Mouse (Mus musculus) intestine, embryonic 14.5 days (tissue): ENCODE results near the gene Aff3. TPM values are rescaled to one million over a fixed set of nuclear protein-coding genes. Genes with fewer than 3 reads are reported as not detected.

Experiments
- ATAC-seq: fragments of 200-750 bp; cut with Nextera tagmentation; replicated peaks from 2 replicates; pipeline ENCODE4 v1.8.0; 2017; ENCODE audit warnings: low read depth, moderate number of reproducible peaks, moderate TSS enrichment, moderate library complexity; ENCODE audit not compliant: low FRiP score, low TSS enrichment
- DNase-seq: peaks from one replicate; pipeline ENCODE4 v3.0.0-alpha.2; 2018; ENCODE audit warnings: low spot score
- H3K27ac ChIP-seq: fragments of 300-500 bp; sonication (generic); 2 replicates; pipeline ENCODE4 v1.5.1; 2014; ENCODE audit warnings: low read depth, mild to moderate bottlenecking, control low read depth
- H3K27me3 ChIP-seq: fragments of 300-500 bp; sonication (generic); replicated peaks from 2 replicates; pipeline ENCODE4 v1.6.1; 2014; ENCODE audit warnings: low read length, control low read depth; ENCODE audit not compliant: control insufficient read depth, insufficient read depth
- H3K36me3 ChIP-seq: fragments of 300-500 bp; sonication (generic); 2 replicates; pipeline ENCODE4 v1.6.1; 2014; ENCODE audit warnings: low read length, control low read depth; ENCODE audit not compliant: control insufficient read depth, insufficient read depth
- H3K4me1 ChIP-seq: fragments of 300-500 bp; sonication (generic); replicated peaks from 2 replicates; pipeline ENCODE4 v1.6.1; 2014; ENCODE audit warnings: low read length, control low read depth, mixed read lengths; ENCODE audit not compliant: control insufficient read depth, insufficient read depth
- H3K4me2 ChIP-seq: fragments of 300-500 bp; sonication (generic); 2 replicates; pipeline ENCODE4 v1.6.1; 2014; ENCODE audit warnings: low read length
- H3K4me3 ChIP-seq: fragments of 300-500 bp; sonication (generic); 2 replicates; pipeline ENCODE4 v1.5.1; 2014; ENCODE audit warnings: low read depth, low read length, control low read depth, mixed read lengths
- H3K9ac ChIP-seq: fragments of 300-500 bp; sonication (generic); 2 replicates; pipeline ENCODE4 v1.6.1; 2014; ENCODE audit warnings: mild to moderate bottlenecking, low read length
- H3K9me3 ChIP-seq: fragments of 300-500 bp; sonication (generic); 2 replicates; pipeline ENCODE4 v1.6.1; 2016; ENCODE audit warnings: low read length, control low read depth; ENCODE audit not compliant: control insufficient read depth
- WGBS: fragments of 180-500 bp; shearing (Covaris S2); extraction: QIAGEN DNeasy Blood & Tissue Kit; methylation state at CpG from one replicate; pipeline ENCODE4 v1.1.7; 2014; 5-methylcytosine and 5-hydroxymethylcytosine counted together
- polyA plus RNA-seq: library from polyadenylated mRNA; unstranded; fragments of >200 nt; fragmentation: Nextera tagmentation; extraction: Ambion mirVana; gene quantifications from 2 replicates; pipeline ENCODE4 v1.2.1, GENCODE M21; 2014

Gene Aff3
- polyA plus RNA-seq, 1 experiment from 2014 or later, result 8.6 TPM

DNA sequence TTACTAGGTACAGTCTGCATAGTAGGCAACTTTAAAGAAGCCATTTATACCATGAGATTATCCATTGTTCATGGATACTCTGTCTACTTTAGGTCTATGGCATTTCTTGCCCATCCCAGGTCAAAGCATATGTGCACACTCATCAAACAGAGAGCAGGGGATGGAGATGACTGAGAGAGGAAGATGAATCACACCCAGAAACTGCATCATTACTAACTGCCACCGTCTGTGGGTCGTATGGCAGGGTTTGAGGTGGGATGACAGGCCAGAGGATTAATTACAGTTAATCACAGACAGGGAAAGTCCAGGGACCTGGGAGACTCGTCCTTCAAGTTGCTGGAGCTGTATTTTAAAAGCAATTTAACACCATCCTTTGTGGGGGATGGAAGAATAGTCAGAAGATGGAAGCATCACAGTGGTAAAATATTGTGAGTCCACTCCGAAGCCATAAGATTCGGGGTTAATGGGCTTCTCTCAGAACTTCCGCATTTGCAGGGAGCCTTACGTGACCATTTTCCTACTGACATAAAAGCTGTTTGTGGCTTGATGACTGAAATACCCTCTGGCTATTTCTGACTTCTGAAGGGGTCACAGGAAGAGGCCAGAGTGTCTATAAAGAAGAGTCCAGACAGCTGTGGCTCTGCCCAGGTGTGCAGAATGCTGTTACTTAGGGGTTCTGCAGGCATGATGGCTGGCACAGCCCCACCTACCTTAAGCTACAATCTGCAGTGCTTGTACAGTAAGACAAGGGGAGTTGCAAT is 427.5 kb downstream of the Aff3 start:
- H3K27ac ChIP-seq, result no peak overlapping the region
- 66% methylated on average over 7 of the region's 7 CpGs for WGBS
- no peak overlapping the region for H3K4me2 ChIP-seq
- no peaks in the 10 kb centered on the region for H3K36me3 ChIP-seq
- no peak for ATAC-seq
- H3K27me3 ChIP-seq, result no peaks in the 10 kb centered on the region
- no peaks in the 10 kb centered on the region for H3K9me3 ChIP-seq
- H3K4me1 ChIP-seq, result peaks cover 9% of the 10 kb centered on the region
- H3K4me3 ChIP-seq, result no peak overlapping the region
- DNase-seq, result no peak
- no peak overlapping the region for H3K9ac ChIP-seq

DNA sequence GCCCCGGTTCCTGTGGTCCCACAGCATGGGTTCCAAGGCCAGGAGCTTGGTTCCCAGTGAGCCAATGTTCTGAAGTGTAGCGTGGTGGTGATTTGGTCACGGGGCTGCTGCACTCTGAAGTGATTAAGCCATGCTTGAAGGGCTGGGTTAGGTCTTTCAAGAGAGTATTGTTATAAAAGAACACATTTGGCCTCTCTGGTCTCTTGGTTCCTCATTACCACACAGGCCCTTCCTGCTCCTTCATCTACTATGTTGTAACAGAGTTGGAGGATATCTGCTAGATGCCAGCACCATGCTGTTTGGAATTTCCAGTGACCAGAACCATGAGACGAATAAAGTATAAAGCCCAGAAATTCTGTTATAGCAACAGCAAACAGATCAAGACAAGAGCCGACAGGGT is 431.6 kb downstream of the Aff3 start:
- Histone ChIP-seq H3K9me3 (no peaks in the 10 kb centered on the region), H3K27ac (no peak overlapping the region), H3K9ac (no peak overlapping the region), H3K4me3 (no peak overlapping the region), H3K27me3 (no peaks in the 10 kb centered on the region), H3K4me1 (no peaks in the 10 kb centered on the region), H3K36me3 (no peaks in the 10 kb centered on the region), H3K4me2 (no peak overlapping the region)
- WGBS, result 94% methylated on average over 5 of the region's 5 CpGs
- ATAC-seq (no peak), DNase-seq (no peak)

DNA sequence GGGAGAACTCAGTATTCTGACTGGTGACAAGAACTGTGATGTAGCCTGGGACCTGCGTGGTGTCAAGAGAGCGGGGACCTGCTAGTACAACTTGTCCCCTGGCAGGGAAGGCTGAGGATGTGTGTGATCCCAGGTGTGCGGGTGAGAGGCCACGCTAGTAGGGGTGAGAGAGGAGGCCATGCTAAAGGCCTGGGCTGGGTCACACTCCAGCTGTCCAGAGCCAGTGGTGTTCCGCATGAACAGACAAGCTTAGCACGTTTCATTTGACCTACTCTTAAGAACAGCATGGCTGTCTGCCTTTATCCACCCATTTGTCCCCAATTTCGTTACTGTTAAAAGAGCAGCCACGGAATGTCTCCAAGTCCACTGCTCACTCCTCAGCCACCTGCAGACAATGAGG is 434.7 kb downstream of the Aff3 start:
- no peak overlapping the region for H3K4me2 ChIP-seq
- H3K27ac ChIP-seq, result no peak overlapping the region
- DNase-seq, result no peak
- ATAC-seq, result no peak
- H3K4me3 ChIP-seq, result no peak overlapping the region
- H3K9me3 ChIP-seq, result peaks cover 14% of the 10 kb centered on the region
- 90% methylated on average over 8 of the region's 8 CpGs for WGBS
- no peaks in the 10 kb centered on the region for H3K36me3 ChIP-seq
- H3K27me3 ChIP-seq, result no peaks in the 10 kb centered on the region
- H3K4me1 ChIP-seq, result no peaks in the 10 kb centered on the region
- H3K9ac ChIP-seq, result no peak overlapping the region

DNA sequence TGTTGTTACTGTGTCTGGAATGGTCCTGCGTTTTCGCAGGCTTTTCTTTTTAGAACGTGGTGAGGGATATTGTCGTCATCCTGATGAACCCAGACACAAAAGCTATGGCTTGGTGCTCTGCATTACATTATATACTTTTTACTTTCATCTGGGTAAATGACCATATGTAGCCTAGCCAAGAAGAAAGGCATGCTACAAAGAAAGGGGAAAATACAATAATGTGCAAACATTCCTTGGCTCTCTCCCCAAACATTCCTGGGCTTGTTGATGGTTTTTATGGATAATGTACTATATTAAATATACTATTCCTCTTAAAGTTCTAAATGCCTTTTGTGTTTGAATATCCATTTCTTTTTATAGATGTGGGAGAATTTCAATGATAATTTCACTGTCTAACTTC is 435.9 kb downstream of the Aff3 start:
- DNase-seq, result no peak
- H3K36me3 ChIP-seq, result no peaks in the 10 kb centered on the region
- H3K4me2 ChIP-seq, result no peak overlapping the region
- no peak overlapping the region for H3K4me3 ChIP-seq
- no peaks in the 10 kb centered on the region for H3K27me3 ChIP-seq
- H3K4me1 ChIP-seq, result no peaks in the 10 kb centered on the region
- ATAC-seq, result no peak
- no peak overlapping the region for H3K9ac ChIP-seq
- WGBS, result 86% methylated on average over 4 of the region's 4 CpGs
- H3K9me3 ChIP-seq, result peaks cover 22% of the 10 kb centered on the region
- no peak overlapping the region for H3K27ac ChIP-seq

DNA sequence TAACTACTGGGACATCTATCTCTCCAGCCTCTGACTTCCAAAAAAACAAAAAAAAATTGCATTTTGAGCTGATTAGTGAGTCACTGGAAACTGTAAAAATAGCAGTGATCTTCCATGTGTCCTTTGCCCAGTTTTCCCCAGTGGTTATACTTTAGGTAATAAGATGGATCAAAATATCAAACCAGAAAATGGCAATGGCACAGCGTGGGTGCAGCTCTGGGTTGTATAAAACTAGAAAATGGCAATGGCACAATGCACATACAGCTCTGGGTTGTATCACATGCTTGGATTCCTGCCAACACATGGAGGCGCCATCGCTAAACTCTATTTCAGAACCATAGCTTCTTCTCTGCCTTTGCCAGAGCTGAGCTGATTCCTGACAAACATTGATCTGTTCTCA is 439.6 kb downstream of the Aff3 start:
- no peak overlapping the region for H3K4me3 ChIP-seq
- H3K9me3 ChIP-seq, result peaks cover 22% of the 10 kb centered on the region
- ATAC-seq (no peak), DNase-seq (no peak)
- WGBS, result 98% methylated on average over 3 of the region's 3 CpGs
- H3K4me1 ChIP-seq, result no peaks in the 10 kb centered on the region
- no peaks in the 10 kb centered on the region for H3K27me3 ChIP-seq
- no peaks in the 10 kb centered on the region for H3K36me3 ChIP-seq
- no peak overlapping the region for H3K4me2 ChIP-seq
- H3K27ac ChIP-seq, result no peak overlapping the region
- H3K9ac ChIP-seq, result no peak overlapping the region

DNA sequence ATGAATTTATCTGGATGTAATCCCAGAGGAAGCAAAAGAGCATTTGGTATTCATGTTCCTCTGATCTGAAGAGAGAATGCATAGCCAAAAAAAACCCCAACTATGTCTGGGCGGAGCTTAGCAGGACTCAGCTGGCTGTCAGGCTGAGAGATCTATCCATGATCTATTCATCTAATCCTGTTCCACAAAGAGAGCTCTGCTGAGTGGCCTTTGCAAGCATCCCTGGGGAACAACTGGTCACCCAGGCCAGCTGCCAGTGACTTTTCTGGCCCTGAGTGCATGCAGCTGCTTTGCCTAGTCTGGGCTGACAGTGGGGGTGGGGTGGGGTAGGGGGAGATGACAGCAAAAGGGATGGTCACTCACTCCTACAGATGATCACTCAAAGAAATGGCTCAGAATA is 442.6 kb downstream of the Aff3 start:
- no peak overlapping the region for H3K9ac ChIP-seq
- H3K9me3 ChIP-seq, result peaks cover 22% of the 10 kb centered on the region
- no peak overlapping the region for H3K27ac ChIP-seq
- WGBS, result 95% methylated on average over 1 of the region's 1 CpGs
- ATAC-seq (no peak), DNase-seq (no peak)
- no peaks in the 10 kb centered on the region for H3K27me3 ChIP-seq
- peaks cover 5% of the 10 kb centered on the region for H3K4me1 ChIP-seq
- no peak overlapping the region for H3K4me3 ChIP-seq
- H3K36me3 ChIP-seq, result no peaks in the 10 kb centered on the region
- H3K4me2 ChIP-seq, result no peak overlapping the region

DNA sequence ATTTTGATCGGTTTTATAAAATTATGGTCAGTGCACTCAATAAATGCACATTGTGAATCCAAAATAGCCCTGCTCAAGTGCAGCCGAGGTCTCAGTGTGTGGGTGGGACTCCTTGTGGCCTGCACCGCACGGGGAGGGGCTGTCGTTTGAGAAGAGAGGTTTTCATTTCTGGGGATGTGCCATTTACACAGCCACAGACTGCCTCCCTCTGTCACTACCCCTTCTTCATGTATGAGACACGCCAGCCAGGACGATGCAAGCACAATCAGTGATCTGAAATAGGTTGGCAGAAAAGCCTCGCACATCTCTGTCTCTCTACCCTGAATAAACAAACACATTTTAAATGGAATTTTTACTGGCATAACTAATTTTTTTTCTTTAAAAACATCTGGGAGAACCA is 443.3 kb downstream of the Aff3 start:
- no peak overlapping the region for H3K4me2 ChIP-seq
- no peak overlapping the region for H3K9ac ChIP-seq
- H3K36me3 ChIP-seq, result no peaks in the 10 kb centered on the region
- no peaks in the 10 kb centered on the region for H3K27me3 ChIP-seq
- no peak for DNase-seq
- no peak overlapping the region for H3K4me3 ChIP-seq
- ATAC-seq, result no peak
- 79% methylated on average over 8 of the region's 8 CpGs for WGBS
- H3K27ac ChIP-seq, result no peak overlapping the region
- H3K4me1 ChIP-seq, result peaks cover 5% of the 10 kb centered on the region
- H3K9me3 ChIP-seq, result peaks cover 20% of the 10 kb centered on the region

DNA sequence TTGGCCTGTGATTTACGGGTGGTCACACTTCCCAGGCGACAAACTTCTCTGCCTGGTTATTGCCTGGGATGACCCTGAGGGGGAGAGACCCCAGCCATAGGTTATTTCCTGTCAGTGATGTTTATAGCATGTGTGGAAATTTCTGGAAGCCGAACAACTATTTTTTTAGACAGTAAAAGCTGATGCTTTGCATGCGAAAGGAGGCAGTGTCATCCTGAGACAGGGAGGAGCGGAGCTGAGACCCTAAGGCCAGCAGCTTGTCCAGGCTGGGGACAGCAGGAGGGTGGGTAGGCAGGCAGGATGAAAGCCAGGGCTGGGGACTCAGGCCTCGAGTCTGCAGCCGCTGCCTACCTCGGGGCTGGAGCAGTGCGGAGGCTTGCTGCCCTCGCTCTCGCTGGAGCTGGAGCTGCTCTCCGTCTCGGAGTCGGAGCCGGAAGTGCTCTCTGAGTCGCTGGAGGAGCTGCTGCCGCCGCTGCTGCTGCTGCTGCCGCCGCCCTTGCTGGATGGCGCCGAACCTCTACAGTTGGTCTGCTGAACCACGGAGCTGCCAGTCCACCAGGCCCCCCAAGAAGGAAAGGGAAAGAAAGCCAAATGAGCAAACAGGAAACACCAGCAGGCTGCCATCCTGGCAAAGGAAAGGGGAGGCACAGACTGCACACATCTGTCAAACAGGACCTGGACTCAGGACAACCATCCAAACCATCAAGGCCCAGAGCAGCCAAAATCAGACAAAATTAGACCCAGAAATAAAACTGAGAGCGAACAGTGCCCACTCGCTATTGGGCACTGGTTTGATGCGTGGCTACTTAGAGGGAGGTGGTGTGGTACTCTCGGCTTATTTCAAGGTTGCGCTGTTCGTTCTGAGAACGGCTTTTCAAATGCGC is 446.6 kb downstream of the Aff3 start:
- Histone ChIP-seq H3K4me3 (no peak overlapping the region), H3K9ac (peak overlapping the region; percentile 30; the same call in 1 of the 2 replicates), H3K36me3 (no peaks in the 10 kb centered on the region), H3K27ac (peak overlapping the region; percentile 47; the same call in 1 of the 2 replicates), H3K4me1 (peaks cover 5% of the 10 kb centered on the region), H3K27me3 (no peaks in the 10 kb centered on the region), H3K9me3 (no peaks in the 10 kb centered on the region), H3K4me2 (peak overlapping the region; percentile 33; the same call in 1 of the 2 replicates)
- WGBS, result 52% methylated on average over 31 of the region's 31 CpGs
- ATAC-seq, result no peak
- no peak for DNase-seq
